Mouse (Mus musculus): ENCODE results near the gene Fam83e.

Fam83e gene

DNA sequence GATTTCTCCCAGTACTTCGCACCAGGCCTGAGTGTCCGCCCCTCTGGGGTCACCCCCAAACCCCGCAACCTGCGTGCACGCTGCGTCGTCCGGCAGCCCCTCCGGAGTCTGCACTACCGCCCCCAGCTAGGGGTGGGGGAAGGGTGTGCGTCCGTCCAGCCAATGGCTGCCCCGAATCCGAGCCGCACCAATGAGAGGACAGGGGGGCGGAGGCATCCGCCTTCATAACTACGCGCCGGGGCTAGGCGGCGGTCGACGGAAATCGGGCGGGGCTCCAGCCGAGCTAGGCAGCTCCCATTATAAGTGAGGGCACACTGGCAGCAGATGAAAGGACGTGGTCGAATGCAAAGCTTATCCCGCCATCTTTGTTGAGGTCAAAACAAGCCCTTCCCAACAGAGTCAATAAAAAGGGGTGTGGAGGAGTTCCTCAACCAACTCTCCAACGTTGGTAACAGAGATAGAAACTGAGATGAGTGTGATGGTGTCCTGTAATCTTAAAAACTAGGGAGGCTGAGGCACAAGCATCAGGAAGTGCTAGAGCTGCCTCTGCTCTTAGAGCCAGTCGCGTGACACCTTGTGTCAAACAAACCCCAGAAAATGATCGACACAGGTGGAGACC, 5.8 kb upstream of the Fam83e start, which contains the start of gene Rpl18:
Gene Rpl18 (plus strand): TSS at position 368 of the 619 bp plus-strand sequence.
- peak; percentile 99 for DNase-seq (ENCODE audit: low read depth, low spot score)

DNA sequence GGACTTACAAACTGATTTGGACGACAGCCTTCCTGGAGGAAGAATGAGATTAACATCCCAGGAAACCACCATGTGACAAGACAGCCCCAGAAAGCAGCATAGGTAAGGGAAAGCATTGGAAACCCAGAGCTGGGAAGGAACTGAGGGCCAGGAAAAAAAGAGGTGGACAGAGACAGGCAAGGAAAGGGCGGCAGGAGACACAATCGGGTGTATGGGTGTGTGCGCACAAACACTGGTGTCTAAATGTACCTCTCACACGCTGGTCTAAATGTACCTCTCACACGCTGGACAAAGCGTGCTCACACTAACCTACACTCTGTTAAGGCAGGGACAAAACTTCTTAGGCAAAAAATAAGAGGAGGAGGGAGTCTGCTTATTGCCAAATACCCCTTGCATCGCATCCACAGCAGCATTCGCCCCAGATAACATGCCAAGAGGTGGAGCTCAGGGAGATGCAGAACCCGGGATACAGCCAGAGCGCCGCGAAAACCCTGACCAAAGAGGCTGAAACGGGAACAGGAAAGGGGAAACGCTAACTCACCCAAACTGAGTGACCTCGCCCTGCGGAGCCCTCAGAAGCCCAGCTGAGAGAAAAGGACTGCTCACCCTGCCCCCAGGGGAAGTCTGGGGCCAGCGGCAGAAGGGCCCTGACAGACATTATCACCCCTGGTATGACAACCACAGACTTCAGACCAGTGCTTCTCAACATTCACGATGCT, 5.1 kb upstream of the Fam83e start:
- DNase-seq (ENCODE audit: low read depth, low spot score) = no peak

DNA sequence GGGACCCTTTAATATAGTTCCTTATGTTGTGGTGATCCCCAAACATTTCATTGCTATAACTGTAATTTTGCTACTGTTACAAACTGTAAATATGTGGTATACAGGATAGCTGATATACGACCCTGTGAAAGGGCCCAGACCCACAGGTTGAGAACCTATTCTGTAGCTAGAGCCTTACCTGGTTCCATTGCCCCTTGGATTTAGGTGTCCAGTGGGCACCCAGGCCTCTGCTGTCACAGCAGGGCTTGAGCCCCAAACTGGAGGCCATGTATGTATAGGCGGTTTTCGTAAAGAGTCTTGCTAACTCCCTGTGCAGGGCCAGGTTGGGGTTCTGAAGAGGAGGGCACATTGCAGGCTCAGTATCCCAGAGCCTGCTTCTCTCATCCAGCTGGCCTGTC, 4.6 kb upstream of the Fam83e start:
- no peak for DNase-seq (ENCODE audit: low read depth, low spot score)

DNA sequence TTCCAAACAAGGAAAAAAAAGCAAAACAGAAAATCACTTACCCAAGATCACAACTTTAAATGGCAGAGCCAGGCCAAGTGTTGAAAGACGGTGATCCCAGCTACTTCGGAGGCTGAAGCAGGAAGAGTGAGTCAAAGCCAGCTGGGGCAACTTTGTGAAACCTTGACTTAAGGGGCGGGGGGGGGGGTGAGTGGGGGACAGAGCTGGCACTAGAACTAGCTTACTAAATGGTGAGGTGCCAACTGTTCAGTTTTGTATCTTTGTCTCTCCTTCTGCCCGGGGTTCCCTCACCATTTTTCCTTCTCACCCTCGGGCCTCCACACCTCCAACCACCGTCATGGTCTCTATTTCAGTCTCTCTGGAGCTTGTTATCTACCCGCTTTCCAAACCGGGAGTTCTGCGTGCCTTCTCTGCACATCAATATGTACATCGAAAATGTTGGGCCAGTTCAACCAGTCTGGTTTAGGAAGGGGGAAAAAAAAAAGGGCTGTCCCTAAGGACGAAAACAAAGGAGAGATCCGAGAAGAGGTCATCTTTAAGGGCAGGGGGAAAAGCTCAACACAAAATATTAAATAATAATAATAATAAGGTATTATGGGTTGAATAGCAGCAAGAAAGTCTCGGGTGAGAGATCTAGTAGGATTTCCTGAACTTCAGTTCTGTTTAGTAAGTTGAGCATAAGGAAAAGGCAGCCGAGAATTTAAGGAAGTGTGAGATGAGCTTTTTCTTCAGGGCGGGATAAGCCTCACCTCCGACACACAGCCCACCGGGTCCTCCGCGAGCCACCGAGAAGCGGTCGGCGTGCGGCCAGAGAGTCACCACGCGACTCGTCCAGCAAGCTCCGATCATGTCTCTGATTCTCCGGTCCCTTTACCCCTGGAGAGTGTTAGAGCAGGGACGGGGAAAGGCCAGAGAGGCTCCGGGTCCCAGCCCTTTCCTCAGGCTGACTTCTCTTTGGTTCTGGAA, 3.8 kb upstream of the Fam83e start:
- DNase-seq (ENCODE audit: low read depth, low spot score) = no peak

DNA sequence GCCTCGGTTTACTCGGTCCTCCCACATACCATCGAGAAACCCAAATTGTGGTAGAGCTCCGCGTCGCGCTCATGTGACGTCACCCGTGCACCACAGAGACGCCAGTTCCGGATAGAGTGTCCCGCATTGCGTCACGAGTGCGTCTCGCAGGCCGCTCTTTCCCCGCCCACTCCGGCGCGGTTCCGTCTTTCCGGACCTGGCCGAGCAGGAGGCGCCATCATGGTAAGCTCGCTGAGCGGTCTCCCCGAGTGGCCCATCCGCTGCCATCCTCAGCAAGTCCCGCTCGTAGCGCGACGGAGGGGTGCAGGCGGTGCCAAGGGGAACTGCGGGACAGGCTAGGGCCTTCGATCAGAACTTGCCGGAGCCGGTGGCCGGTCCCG, 3.1 kb upstream of the Fam83e start, which contains the start of gene Sphk2:
Gene Sphk2 (minus strand): TSS at position 85 of the 380 bp plus-strand sequence.
- DNase-seq (ENCODE audit: low read depth, low spot score) = peak; percentile 100

DNA sequence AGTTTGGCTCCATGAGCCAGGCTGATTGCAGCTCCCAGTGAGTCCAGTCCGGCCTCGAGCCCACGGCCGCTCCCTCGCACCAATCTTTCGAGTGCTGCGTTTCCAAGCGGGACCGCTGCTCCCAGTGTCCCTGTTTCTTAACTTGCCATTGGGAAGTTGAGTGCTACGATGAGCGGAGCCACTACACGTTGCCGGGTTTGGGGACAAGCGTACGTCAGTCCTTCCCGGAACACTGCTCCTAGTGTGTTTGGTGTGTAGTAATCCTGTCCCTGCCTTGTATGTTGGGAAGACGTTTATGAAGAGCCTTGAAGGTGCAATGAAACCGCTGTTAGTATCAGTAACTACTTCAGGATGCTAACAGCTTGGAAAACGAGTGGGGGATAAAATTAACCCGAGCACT, 2.7 kb upstream of the Fam83e start:
- DNase-seq (ENCODE audit: low read depth, low spot score) = no peak

DNA sequence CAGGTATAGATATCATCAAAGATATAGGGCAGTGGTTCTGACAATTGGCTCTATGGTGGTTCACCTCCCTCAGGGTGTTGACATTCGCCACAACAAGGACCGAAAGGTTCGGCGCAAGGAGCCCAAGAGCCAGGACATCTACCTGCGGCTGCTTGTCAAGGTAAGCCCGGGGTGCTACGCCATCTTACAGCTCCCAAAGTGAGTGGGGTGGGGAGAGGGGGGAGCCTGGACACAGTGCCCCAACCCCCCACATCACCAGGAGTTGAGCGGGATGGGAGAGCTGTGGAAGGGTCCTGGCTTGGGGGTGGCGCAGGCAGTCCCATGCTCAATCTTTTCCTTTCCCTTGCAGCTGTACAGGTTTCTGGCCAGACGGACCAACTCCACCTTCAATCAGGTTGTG, 1.8 kb upstream of the Fam83e start:
- no peak for DNase-seq (ENCODE audit: low read depth, low spot score)

DNA sequence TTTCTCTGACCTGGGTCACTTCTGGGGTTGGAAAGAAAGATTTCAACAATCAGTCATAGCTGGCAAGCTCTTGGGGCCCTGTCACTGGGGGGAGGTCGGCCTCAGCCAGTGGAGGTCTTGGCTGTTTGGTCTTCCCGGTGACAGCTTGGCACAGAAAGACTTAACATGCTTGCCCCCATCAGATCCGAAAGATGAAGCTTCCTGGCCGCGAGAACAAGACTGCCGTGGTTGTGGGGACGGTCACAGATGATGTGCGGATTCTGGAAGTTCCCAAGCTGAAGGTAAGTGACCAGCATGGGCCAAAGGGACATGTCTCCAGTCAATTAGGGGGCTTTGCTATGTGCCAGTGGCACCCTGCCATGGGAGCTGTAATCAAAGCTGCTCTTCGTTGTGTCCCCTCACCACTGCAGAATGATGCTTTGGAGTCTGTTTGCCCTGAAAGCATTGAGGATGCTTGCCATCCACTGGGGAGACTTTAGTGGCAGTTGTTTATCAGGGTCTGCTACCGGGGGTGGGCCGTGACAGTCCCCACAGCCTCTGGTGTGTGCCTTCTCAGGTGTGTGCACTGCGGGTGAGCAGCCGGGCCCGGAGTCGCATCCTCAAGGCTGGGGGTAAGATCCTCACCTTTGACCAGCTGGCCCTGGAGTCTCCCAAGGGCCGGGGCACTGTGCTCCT, 1.1 kb upstream of the Fam83e start:
- no peak for DNase-seq (ENCODE audit: low read depth, low spot score)

DNA sequence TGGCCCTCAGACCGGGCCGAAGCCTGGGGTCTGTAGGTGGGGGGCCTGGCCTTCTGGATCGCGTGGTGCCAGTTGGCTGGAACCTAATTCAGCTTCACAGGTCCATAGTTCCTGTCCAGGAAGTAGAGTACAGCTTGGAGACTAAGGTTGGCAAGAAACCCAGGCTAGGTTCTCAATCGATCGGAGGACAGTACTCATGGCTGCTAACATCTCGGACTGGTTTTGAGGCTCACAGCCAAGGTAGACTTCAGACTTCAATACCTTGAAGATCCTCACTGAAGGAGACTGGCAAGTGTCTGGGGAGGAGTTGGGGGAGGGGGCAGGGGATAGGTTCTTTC, 191 bp downstream of the Fam83e start:
- DNase-seq (ENCODE audit: low read depth, low spot score) = no peak

DNA sequence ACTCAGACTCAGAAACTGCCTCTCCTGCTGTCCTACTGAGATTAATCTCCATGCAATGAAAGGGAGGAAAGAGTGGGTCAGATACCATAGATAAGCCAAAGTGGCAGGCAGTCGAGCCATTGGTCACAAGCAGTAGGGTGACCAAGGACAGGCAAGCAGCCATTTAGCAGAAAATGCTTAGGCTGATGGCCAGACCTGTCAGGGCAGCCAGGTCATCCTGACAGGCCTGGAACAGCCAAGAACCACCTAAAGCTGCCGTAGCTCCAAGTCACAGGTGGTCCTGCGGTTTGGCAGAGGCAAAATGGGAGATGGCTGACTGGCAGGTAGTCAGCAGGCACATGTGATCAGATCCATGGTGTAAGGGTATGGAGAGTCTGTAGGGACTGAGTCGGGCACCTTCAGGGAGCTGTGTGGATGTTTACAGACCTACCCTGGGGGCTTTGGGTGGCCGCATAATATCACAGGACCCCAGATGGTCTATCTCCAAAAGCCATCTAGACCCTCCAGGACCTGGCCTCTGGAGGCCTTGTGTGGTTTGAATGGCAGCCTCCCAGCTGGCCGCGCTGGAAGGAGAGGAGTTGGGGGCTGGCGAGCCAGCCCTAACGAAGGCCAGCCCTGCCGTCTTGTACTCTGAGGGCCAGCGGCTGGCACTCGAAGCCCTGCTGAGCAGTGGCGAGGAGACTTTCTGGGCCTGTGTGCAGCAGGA, 783 bp downstream of the Fam83e start:
- no peak for DNase-seq (ENCODE audit: low read depth, low spot score)

DNA sequence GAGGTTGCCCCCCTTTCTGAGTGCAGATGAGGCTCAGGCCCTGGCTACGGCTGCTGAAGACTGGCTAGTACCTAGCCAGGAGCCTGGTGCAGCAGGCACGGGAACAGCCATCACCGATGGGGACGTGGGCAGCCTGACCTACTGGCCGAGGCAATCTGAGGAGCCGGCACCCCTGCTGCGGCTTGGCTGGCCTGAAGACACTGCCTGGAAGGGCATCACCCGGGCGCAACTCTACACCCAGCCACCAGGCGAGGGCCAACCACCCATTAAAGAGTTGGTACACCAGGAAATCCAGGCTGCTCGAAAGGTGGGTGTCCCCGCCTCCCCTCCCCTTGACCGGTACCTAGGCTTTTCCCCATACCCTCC, 1.3 kb downstream of the Fam83e start:
- no peak for DNase-seq (ENCODE audit: low read depth, low spot score)

DNA sequence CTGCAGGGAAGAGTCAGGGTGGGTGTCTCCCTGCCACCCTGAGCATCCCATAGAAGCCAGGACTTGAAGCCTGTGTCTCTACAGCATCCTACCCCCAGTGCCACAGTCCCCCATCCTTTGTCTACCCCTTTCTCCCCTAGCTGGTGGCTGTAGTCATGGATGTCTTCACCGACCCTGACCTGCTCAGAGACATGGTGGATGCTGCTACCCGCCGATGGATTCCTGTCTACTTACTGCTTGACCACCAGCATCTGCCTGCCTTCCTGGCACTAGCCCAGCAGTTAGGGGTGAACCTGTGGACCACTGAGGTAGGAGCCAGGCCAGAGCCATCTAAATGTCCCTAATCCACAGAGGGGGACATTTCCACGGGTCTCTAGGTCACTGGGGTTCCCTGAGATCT, 2.3 kb downstream of the Fam83e start:
- no peak for DNase-seq (ENCODE audit: low read depth, low spot score)

DNA sequence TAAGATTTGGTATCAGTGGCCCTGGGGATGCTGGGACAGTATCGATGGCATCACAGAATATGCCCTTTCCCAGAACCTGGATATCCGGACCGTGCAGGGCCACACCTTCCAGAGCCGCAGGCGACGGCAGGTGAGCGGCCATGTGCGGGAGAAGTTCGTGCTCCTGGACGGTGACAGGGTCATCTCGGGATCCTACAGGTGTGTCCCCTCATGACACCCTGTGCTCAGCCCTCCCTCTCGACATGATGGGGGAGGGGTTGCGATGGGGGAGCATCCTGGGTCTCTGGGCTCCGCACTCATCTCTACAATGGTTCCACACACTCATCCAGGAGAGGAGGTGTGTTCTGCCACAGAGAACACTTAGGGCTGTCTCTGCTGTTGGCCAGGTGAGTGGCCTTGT, 2.8 kb downstream of the Fam83e start:
- no peak for DNase-seq (ENCODE audit: low read depth, low spot score)

DNA sequence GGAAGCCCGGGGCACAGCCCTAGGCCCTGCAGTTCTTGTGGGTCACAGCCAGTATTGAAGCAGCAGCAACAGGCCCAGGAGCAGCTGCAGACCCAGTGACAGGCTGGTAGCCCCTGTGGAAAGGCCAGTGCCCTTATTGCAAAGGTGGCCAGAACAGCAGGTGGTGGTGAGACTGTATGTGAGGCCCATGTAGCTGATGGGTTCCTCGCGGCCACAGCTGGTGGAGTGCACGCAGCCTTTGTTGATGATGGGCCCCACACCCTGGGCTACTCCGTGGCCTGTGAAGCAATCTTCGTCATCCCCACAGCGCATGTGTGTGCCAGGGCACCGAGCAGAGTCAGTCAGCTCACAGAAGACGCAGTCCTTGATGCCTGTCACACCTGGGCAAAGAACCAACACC, 4.1 kb downstream of the Fam83e start:
- no peak for DNase-seq (ENCODE audit: low read depth, low spot score)

DNA sequence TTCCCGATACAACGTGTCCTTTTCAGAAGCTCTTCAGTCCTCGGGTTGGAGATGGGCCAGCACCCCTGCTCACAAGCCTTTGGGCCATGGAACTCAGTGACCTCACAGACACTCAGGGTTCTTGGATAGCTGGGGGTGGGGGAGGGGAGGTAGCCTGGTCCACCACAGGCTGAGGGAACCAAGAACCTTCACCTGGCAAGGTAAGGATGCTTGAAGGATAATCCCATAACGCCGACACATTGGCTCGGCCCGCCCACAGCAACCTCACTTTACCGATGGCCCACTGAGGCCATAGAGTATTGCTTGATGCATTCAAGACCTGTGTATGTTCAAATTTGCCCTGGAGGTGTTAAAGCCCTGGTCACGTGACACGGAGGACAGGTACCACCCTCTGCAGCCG, 4.7 kb downstream of the Fam83e start, which contains the start of gene Spaca4:
Gene Spaca4 (minus strand): TSS at position 101 of the 400 bp plus-strand sequence.
- no peak for DNase-seq (ENCODE audit: low read depth, low spot score)

DNA sequence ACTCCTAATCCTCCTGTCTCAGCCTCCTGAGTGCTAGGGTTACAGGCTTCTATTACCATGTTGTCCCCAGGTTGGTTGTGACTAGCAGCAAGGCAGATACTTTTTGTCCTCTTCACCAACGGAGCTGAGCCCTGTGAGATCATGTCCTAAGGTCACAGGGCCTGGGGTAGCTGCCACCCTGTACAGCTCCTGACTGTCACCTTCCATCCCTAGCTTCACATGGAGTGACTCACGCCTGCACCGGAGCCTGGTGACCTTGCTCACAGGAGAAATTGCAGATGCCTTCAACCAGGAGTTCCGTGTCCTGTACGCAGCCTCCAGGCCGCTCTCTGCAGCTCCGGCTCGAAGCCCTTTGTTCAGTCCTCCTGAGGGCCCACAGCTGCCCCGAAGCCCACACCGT, 5.4 kb downstream of the Fam83e start:
- no peak for DNase-seq (ENCODE audit: low read depth, low spot score)

DNA sequence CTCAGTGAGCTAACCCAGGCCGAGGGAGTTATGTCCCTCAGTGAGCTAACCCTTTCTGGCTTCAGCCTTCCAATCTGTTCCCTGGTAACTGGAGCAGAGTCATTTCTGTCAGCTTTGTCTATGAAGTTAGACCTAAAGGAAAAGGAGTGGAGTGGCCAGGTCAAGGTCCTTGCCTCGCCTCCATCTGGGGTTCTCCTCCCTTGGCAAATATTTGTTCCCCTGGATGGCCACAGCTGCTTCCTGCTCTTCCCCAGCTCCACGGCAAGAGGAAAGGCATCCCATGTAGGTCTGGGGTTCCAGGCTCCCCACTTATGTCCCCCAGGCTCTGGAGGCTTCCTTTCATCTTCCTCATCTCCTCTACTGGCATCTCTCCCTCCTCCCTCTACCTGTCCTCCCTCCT, 6.6 kb downstream of the Fam83e start:
- no peak for DNase-seq (ENCODE audit: low read depth, low spot score)

DNA sequence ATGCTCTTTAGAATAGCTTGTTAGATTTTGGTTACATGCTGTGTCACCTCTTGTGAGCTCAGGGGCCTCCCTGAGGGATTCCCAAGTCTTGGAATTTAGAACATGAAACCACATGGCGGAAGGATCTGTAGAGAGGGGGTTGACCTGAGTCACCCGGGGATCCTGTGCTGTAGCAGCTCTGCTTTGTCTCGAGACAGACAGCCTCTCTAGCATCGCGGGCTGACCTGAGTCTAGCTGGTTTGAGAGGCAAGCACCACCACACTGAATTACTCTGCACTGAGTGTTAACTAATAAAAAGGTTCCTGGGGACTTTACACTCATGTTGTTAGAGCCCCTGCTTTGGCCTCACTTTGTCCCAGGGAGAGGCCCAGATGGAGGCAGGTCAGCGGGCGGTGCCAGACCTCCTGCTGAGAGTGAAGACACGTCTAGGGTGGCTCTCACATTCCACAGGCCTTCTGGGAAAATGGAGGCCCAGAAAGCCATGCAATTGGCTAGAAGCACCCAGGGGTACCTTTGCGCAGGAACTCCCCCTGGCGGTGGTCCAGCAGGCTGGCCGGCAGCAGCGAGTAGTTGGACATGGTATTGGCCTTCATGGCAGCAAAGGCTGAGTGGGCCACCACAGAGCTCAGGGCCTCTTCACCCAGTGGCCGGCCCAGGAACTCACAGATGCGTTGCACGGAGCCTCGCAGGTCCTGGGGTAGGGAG, 9.9 kb downstream of the Fam83e start:
- no peak for DNase-seq (ENCODE audit: low read depth, low spot score)

DNA sequence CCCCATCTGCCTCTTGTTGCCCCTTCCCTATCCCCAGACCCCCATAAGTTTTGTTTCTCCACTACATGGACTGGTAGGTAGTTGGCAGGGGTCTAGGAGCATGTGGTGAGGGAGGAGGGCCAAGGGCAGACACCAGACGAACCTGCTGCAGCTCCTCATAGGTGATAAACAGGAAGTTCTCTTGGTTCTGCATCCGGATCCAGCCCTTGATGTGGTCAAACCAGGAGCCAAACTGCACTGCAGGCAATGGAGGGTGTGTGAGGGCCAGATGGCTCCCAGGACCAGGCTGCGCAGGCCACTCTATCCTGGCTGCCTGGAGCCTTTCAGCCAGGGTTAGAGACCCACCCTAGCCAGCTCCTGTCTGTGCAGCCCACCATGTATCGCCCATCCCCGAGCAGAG, 12.5 kb downstream of the Fam83e start:
- no peak for DNase-seq (ENCODE audit: low read depth, low spot score)

DNA sequence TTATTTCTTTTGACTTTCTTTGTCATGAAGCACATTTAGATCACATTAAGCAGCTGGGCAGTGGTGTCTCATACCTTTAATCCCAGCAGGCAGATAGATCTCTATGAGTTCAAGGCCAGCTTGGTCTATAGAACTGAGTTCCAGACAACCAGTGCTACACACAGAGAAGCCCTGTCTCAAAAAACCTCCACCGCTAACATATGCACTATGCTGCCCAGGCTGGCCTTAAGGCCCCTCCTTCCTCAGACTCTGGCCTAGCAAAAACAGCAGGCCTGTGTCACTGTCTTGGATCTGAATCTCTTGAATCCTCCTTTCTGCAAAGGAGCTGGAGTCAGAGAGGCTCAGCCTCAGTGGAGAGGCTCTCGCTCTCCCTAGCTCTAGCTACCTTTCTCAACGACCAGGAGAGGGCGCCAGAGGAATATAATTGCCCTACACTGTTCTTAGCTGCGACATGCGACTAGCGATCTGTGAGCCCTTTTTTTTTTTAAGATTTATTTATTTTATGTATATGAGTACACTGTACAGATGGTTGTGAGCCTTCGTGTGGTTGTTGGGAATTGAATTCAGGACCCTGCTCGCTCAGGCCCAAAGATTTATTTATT, 18.3 kb downstream of the Fam83e start:
- peak; percentile 94 for DNase-seq (ENCODE audit: low read depth, low spot score)

Data from brain, adult 2 months (tissue).